Mouse (Mus musculus): ENCODE results near the gene Cers3.

DNA sequence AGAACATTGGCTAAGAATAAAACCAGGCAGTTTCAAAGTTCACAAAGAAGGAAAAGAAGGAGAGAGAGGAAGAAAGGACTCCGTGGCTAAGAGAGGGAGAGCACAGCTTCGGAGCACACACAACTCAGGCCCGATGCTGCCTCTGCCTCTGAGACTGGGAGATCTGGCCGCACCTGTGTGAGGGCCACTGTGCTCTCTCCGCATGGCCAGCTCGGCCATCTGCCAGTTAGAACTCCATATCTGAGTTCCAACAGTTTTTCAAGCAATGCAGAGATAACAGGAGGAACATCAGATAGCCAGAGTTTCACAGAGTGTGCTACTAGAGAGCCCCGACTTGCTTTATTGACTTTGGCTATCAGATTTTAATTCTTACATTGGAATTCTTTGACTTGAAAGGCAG is 48.8 kb upstream of the Cers3 start:
- TF ChIP-seq ZC3H11A (IDR thresholded peaks at IDR 0.05; ENCODE audit: borderline replicate concordance, low read depth, low read length): no peak
- no peak for TF ChIP-seq CHD2 (IDR thresholded peaks at IDR 0.05; ENCODE audit: low read depth, low read length)
